ENCODE assay signal across 8 mouse cellular contexts in genomic region chr3:66978457-66979381, GRCm38 (mm10). TPM values are rescaled to one million over a fixed set of nuclear protein-coding genes. Genes with fewer than 3 reads are reported as not detected.
DNase-seq lines count a peak whose midpoint lies in the region; ATAC-seq lines count a peak whose summit lies in the region.

No protein-coding gene starts in this region.

- intact Hi-C loops in gastrocnemius, postnatal 14 days (cut with DNase I; ENCODE audit: low total_unique reads), result no loop called here

- ATAC-seq in frontal cortex, adult (ENCODE audit: low TSS enrichment), result no peak

- DNase-seq in heart, adult 11 months, result peak; percentile 92
- DNase-seq in heart, adult 9 months (ENCODE audit: low spot score in 2 of 2), result no peak
- peak; percentile 16 for DNase-seq in adrenal gland, postnatal 25 days
- DNase-seq in gastrocnemius, postnatal 14 days, result peak; percentile 60
- peak; percentile 9 to 38 for DNase-seq in kidney, postnatal 4 days
- peak; percentile 45 for DNase-seq in retina, embryonic 14.5 days (ENCODE audit: low spot score)
- no peak for DNase-seq in urinary bladder, postnatal 4 days (ENCODE audit: low spot score in 2 of 2)

RNA-seq across cellular contexts. Expression of gene Rsrc1, which starts 2.5 kb away (rescaled TPM):
- total RNA-seq in adrenal gland, postnatal 25 days (2021), result 33.5 and 34.8 TPM in 2 replicates
- total RNA-seq in gastrocnemius, postnatal 14 days (2021), result 10 to 100 TPM; 17.0 to 19.1 TPM

RNA-seq across cellular contexts. Expression of gene Shox2, which starts 2.9 kb away (rescaled TPM):
- 1.1 and 2.0 TPM in 2 replicates for total RNA-seq in adrenal gland, postnatal 25 days (2021)
- 1 to 10 TPM; 4.3 TPM for total RNA-seq in gastrocnemius, postnatal 14 days (2021)

Comparison
In these comparisons a context has a peak if more than half of its experiments do, and no peak if none do; other contexts are left out.
1. DNase-seq: peak in heart, adult 11 months (single experiment), adrenal gland, postnatal 25 days (single experiment), gastrocnemius, postnatal 14 days (single experiment), kidney, postnatal 4 days (2 of 2) and retina, embryonic 14.5 days (single experiment); none in heart, adult 9 months (0 of 2) and urinary bladder, postnatal 4 days (0 of 2).